Mouse (Mus musculus) heart, adult 2 months (tissue): ENCODE data around the gene Sh2d4b.

Source experiments
- CTCF ChIP-seq: fragments of 200-600 bp; IDR thresholded peaks from 2 replicates; pipeline ENCODE4 v1.8.1; 2022; ENCODE audit warnings: antibody characterized with exemption, mild to moderate bottlenecking, moderate library complexity
- POLR2A ChIP-seq: fragments of 200-500 bp; IDR thresholded peaks from 2 replicates; pipeline ENCODE4 v1.6.1; 2011; ENCODE audit warnings: mild to moderate bottlenecking, low read depth, low read length, control low read depth; ENCODE audit not compliant: insufficient read depth

- no peak for TF ChIP-seq CTCF
- no peak for TF ChIP-seq POLR2A
Measured at GRCm38 (mm10) chr14:40863659-40864058, 29.4 kb downstream of the Sh2d4b start.
